Mouse (Mus musculus) myocyte (in vitro differentiated cells): Measurements from ENCODE around the gene Ero1lb.
"Not testable (repeated sequence)": the region's sequence is repeated elsewhere in the genome, so short reads cannot be mapped to it uniquely, and the experiment has no call there.

Source experiments
- POLR2AphosphoS2 ChIP-seq: IDR thresholded peaks from one replicate; pipeline ENCODE4 v1.6.1; 2011; ENCODE audit warnings: low read depth, control low read depth; ENCODE audit not compliant: insufficient read length
- TCF12 ChIP-seq: IDR thresholded peaks from one replicate; pipeline ENCODE4 v1.6.1; 2011; ENCODE audit warnings: mild to moderate bottlenecking, control low read depth; ENCODE audit not compliant: poor library complexity, insufficient read depth, severe bottlenecking

DNA sequence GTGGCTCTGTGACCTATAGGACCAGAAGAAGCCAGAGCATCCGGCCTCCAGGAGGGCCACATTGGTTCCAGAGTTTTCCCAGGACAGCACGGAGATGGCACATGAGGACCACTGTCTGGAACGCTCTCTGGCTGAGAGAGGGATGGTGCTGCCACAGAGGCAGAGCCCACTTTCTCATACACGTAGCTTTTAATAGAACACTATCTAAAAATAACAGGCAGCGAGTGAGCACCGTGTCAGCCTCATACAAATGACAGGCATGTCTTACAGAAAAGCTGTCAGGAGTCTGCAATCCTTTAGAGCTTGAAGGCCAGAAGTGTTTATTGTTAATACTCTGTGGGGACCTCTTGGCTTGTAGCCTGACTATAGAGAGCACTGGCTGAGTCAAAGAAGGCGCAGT lies 48.9 kb downstream of the Ero1lb start:
- not testable (repeated sequence) for TF ChIP-seq TCF12, POLR2AphosphoS2
